ENCODE assay signal across 8 mouse cellular contexts in genomic region chr5:43232149-43232479, GRCm38 (mm10). TPM values are rescaled to one million over a fixed set of nuclear protein-coding genes. Genes with fewer than 3 reads are reported as not detected.
A peak's percentile ranks its signal among the peaks of the same experiment; 100 is the strongest.
DNase-seq lines count a peak whose midpoint lies in the region; ATAC-seq and TF ChIP-seq lines count a peak whose summit lies in the region.

No protein-coding gene starts in this region.

- no peak for TF ChIP-seq POLR2A in CH12.LX (IDR thresholded peaks at IDR 0.05; ENCODE audit: low read depth, low read length)

- peak; percentile 13; the same call in 1 of the 2 replicates for TF ChIP-seq EP300 in CH12.LX (IDR thresholded peaks at IDR 0.05; ENCODE audit: low read length)

- dilution Hi-C loops in CH12.LX (cut with MboI; ENCODE audit: extremely low pct_ligation_motif_present, extremely low pct_unique_long_range_greater_than_20kb, low sequenced_read_pairs): no loop called here

- no peaks in the 10 kb centered on the region for H3K27me3 ChIP-seq in heart, embryonic 11.5 days (ENCODE audit: control insufficient read depth, insufficient read depth, low read length)
- H3K27me3 ChIP-seq in CH12.LX (replicated peaks): peaks cover 4% of the 10 kb centered on the region
- H3K27me3 ChIP-seq in forebrain, embryonic 13.5 days: peaks cover 6% of the 10 kb centered on the region; the same call in 1 of the 2 replicates
- peaks cover 52% of the 10 kb centered on the region for H3K27me3 ChIP-seq in liver, embryonic 13.5 days

- peak overlapping the region; percentile 99 for H3K9ac ChIP-seq in heart, embryonic 11.5 days (ENCODE audit: low read depth, low read length)
- H3K9ac ChIP-seq in CH12.LX (ENCODE audit: insufficient read depth, low read depth): peak overlapping the region; percentile 77
- peak overlapping the region; percentile 96 for H3K9ac ChIP-seq in forebrain, embryonic 13.5 days
- peak overlapping the region; percentile 85 for H3K9ac ChIP-seq in liver, embryonic 13.5 days

- ATAC-seq in heart, embryonic 11.5 days (replicated peaks; ENCODE audit: insufficient number of reproducible peaks, low FRiP score, low TSS enrichment): no peak
- ATAC-seq in forebrain, embryonic 13.5 days: no peak
- ATAC-seq in liver, embryonic 13.5 days (ENCODE audit: low read depth): no peak
- ATAC-seq in megakaryocyte-erythroid progenitor cell, adult 5-6 weeks (replicated peaks; ENCODE audit: low FRiP score, low TSS enrichment, poor library complexity, severe bottlenecking): no peak

- no peak for DNase-seq in heart, adult 18-20 months
- no peak for DNase-seq in CH12.LX (ENCODE audit: extremely low read depth)
- DNase-seq in liver, embryonic 13.5 days: no peak
- DNase-seq in ovary, postnatal 10 days (ENCODE audit: low spot score): no peak
- DNase-seq in gastrocnemius, postnatal 25 days: no peak

- H3K9me3 ChIP-seq in heart, embryonic 11.5 days (replicated peaks; ENCODE audit: control insufficient read depth, low read length): no peaks in the 10 kb centered on the region
- H3K9me3 ChIP-seq in CH12.LX (replicated peaks; ENCODE audit: low read length): no peaks in the 10 kb centered on the region
- H3K9me3 ChIP-seq in forebrain, embryonic 13.5 days (replicated peaks): no peaks in the 10 kb centered on the region
- no peaks in the 10 kb centered on the region for H3K9me3 ChIP-seq in liver, embryonic 13.5 days (replicated peaks)

- in situ Hi-C loops in CH12.LX (cut with MboI; ENCODE audit: low pct_ligation_motif_present, low pct_unique_long_range_greater_than_20kb, low sequenced_read_pairs): loop anchor here (25.0 kb wide), 1 partner anchor 130 kb away; no protein-coding TSS in a partner anchor

- no peak for TF ChIP-seq RAD21 in CH12.LX (IDR thresholded peaks at IDR 0.05; ENCODE audit: low read depth, low read length)

- no peaks in the 10 kb centered on the region for H3K36me3 ChIP-seq in heart, embryonic 11.5 days (ENCODE audit: control insufficient read depth, insufficient read depth, low read length)
- H3K36me3 ChIP-seq in CH12.LX (replicated peaks in 1 of 2; ENCODE audit: control insufficient read depth in 1 of 2, insufficient read depth in 1 of 2, low read length in 1 of 2): no peaks in the 10 kb centered on the region
- H3K36me3 ChIP-seq in forebrain, embryonic 13.5 days (ENCODE audit: poor library complexity, severe bottlenecking): no peaks in the 10 kb centered on the region
- no peaks in the 10 kb centered on the region for H3K36me3 ChIP-seq in liver, embryonic 13.5 days

- TF ChIP-seq CTCF in CH12.LX (conservative IDR thresholded peaks at IDR 0.05 in 1 of 2, IDR thresholded peaks at IDR 0.05 in 1 of 2; ENCODE audit: low read depth in 2 of 2, low read length in 2 of 2): no peak

- 3% methylated on average over 6 of the region's 6 CpGs for WGBS in heart, embryonic 11.5 days (ENCODE audit: insufficient replicate concordance)
- 3% methylated on average over 6 of the region's 6 CpGs for WGBS in forebrain, embryonic 13.5 days
- 5% methylated on average over 6 of the region's 6 CpGs for WGBS in liver, embryonic 13.5 days (ENCODE audit: insufficient replicate concordance)

- H3K4me3 ChIP-seq in heart, embryonic 11.5 days (ENCODE audit: low read depth, low read length): peak overlapping the region; percentile 99
- H3K4me3 ChIP-seq in CH12.LX (replicated peaks in 1 of 3; ENCODE audit: low read depth in 2 of 3, low read length in 2 of 3, poor library complexity in 1 of 3): peak overlapping the region in 2 of 3 experiments; percentile 80 to 93
- H3K4me3 ChIP-seq in forebrain, embryonic 13.5 days: peak overlapping the region; percentile 88
- peak overlapping the region; percentile 80 for H3K4me3 ChIP-seq in liver, embryonic 13.5 days (replicated peaks)

- peak overlapping the region; percentile 100 for H3K27ac ChIP-seq in heart, embryonic 11.5 days (ENCODE audit: low read depth, low read length)
- no peak overlapping the region for H3K27ac ChIP-seq in CH12.LX (ENCODE audit: insufficient read depth, low read depth)
- H3K27ac ChIP-seq in forebrain, embryonic 13.5 days: peak overlapping the region; percentile 96; the same call in 1 of the 2 replicates
- H3K27ac ChIP-seq in liver, embryonic 13.5 days: peak overlapping the region; percentile 92

- H3K4me1 ChIP-seq in heart, embryonic 11.5 days (ENCODE audit: control insufficient read depth, insufficient read depth, low read length): no peaks in the 10 kb centered on the region
- H3K4me1 ChIP-seq in CH12.LX (ENCODE audit: control insufficient read depth in 1 of 2, insufficient read depth in 2 of 2): peaks cover 0 to 16% of the 10 kb centered on the region in 2 experiments; a peak in 2 of 4 replicates
- peaks cover 11% of the 10 kb centered on the region for H3K4me1 ChIP-seq in forebrain, embryonic 13.5 days
- H3K4me1 ChIP-seq in liver, embryonic 13.5 days (replicated peaks): peaks cover 16% of the 10 kb centered on the region

- peak overlapping the region; percentile 87 for H3K4me2 ChIP-seq in heart, embryonic 11.5 days
- H3K4me2 ChIP-seq in CH12.LX (ENCODE audit: insufficient read depth, low read depth, poor library complexity, severe bottlenecking): peak overlapping the region; percentile 63
- peak overlapping the region; percentile 83 for H3K4me2 ChIP-seq in forebrain, embryonic 13.5 days
- H3K4me2 ChIP-seq in liver, embryonic 13.5 days: peak overlapping the region; percentile 98

- no peaks in the 10 kb centered on the region for H3K79me2 ChIP-seq in CH12.LX (replicated peaks; ENCODE audit: control insufficient read depth, extremely low read depth, insufficient read depth, poor library complexity, severe bottlenecking)

TF ChIP-seq in CH12.LX, 34 proteins besides CTCF, POLR2A, EP300 and RAD21:
- no peak for TF ChIP-seq SMC3 (IDR thresholded peaks at IDR 0.05; ENCODE audit: low read depth, low read length)
- TF ChIP-seq CHD1 (IDR thresholded peaks at IDR 0.05; ENCODE audit: low read depth, low read length): peak; percentile 80; the same call in 1 of the 2 replicates

RNA-seq across cellular contexts. Expression of gene Cpeb2, which starts 0.9 kb away (rescaled TPM):
- polyA plus RNA-seq in heart, embryonic 11.5 days (2014; fragmentation: Nextera tagmentation; extraction: Ambion mirVana): 6.3 and 7.2 TPM in 2 replicates
- total RNA-seq in heart, adult 18-20 months (2021): 10 to 100 TPM; 20.6 to 24.8 TPM
- total RNA-seq in CH12.LX (2012; rRNA removed): 0.25 and 0.46 TPM in 2 replicates
- total RNA-seq in CH12.LX (2014; rRNA removed): 0.52 and 0.65 TPM in 2 replicates
- polyA plus RNA-seq in CH12.LX (2012; ENCODE audit: insufficient read length, low read depth): 0.87 and 1.0 TPM in 2 replicates
- polyA plus RNA-seq in forebrain, embryonic 13.5 days (2015; fragmentation: Nextera tagmentation; extraction: Ambion mirVana): 4.7 and 5.4 TPM in 2 replicates
- 0.63 and 0.69 TPM in 2 replicates for polyA plus RNA-seq in liver, embryonic 13.5 days (2015; fragmentation: Nextera tagmentation; extraction: Ambion mirVana)
- total RNA-seq in gastrocnemius, postnatal 25 days (2021): 1 to 10 TPM; 7.1 to 8.0 TPM
- total RNA-seq in megakaryocyte-erythroid progenitor cell, adult 5-6 weeks (2014; fragmentation: Nextera tagmentation): 0.50 and 2.3 TPM in 2 replicates
- total RNA-seq in megakaryocyte-erythroid progenitor cell, adult 5-6 weeks (2017): 0.84 and 6.1 TPM in 2 replicates
